8 mouse cellular contexts compared by ENCODE assay signal in genomic region chr1:44551461-44552370, GRCm38 (mm10). TPM values are rescaled to one million over a fixed set of nuclear protein-coding genes. Genes with fewer than 3 reads are reported as not detected.
DNase-seq lines count a peak whose midpoint lies in the region; ATAC-seq lines count a peak whose summit lies in the region.

Gulp1 (plus strand) TSS chr1:44551511.

- H3K27me3 ChIP-seq in intestine, embryonic 15.5 days (replicated peaks), result no peaks in the 10 kb centered on the region

- peak within 1 kb of the TSS; percentile 78 for H3K4me3 ChIP-seq in intestine, embryonic 15.5 days (replicated peaks)

- no peaks in the 10 kb centered on the region for H3K4me1 ChIP-seq in intestine, embryonic 15.5 days (replicated peaks)

- peak within 1 kb of the TSS; percentile 73 for H3K9ac ChIP-seq in intestine, embryonic 15.5 days

- intact Hi-C loops in gastrocnemius, postnatal 36 days (cut with DNase I), result loop anchor here (5.0 kb wide), 1 partner anchor 191 kb away; no protein-coding TSS in a partner anchor
- intact Hi-C loops in left cerebral cortex, postnatal 25 days (cut with DNase I), result loop anchor here (5.0 kb wide), 1 partner anchor 191 kb away; no protein-coding TSS in a partner anchor

- peak within 1 kb of the TSS; percentile 81 for H3K27ac ChIP-seq in intestine, embryonic 15.5 days

- peak within 1 kb of the TSS; percentile 87 for H3K4me2 ChIP-seq in intestine, embryonic 15.5 days (replicated peaks)

- H3K36me3 ChIP-seq in intestine, embryonic 15.5 days, result no peaks in the 10 kb centered on the region

- peak; percentile 86 for DNase-seq in adrenal gland, postnatal 14 days
- DNase-seq in embryo, embryonic 11 days, result peak; percentile 89
- peak; percentile 74 for DNase-seq in gastrocnemius, postnatal 36 days
- DNase-seq in left cerebral cortex, postnatal 25 days (ENCODE audit: low spot score in 2 of 2), result peak; percentile 30 to 35
- DNase-seq in right cerebral cortex, postnatal 25 days, result peak; percentile 57
- no peak for DNase-seq in thymus, postnatal 10 days (ENCODE audit: low spot score in 2 of 2)

- ATAC-seq in intestine, embryonic 15.5 days, result peak; percentile 92
- peak; percentile 91 for ATAC-seq in megakaryocyte progenitor cell, adult 5-6 weeks (replicated peaks; ENCODE audit: poor library complexity)

- H3K9me3 ChIP-seq in intestine, embryonic 15.5 days, result no peaks in the 10 kb centered on the region

- under 1% methylated on average over 55 of the region's 55 CpGs for WGBS in intestine, embryonic 15.5 days

RNA-seq across cellular contexts. Expression of gene Gulp1, which starts in this region (rescaled TPM):
- total RNA-seq in adrenal gland, postnatal 14 days (2021), result 35.5 and 48.2 TPM in 2 replicates
- 1 to 10 TPM; 2.9 to 3.1 TPM for total RNA-seq in gastrocnemius, postnatal 36 days (2021)
- polyA plus RNA-seq in intestine, embryonic 15.5 days (2015; fragmentation: Nextera tagmentation; extraction: Ambion mirVana), result 12.7 and 16.3 TPM in 2 replicates
- 1 to 10 TPM; 4.5 to 6.3 TPM for total RNA-seq in left cerebral cortex, postnatal 25 days (2021)
- 0.27 and 0.71 TPM in 2 replicates for total RNA-seq in megakaryocyte progenitor cell, adult 5-6 weeks (2015)
- 0.30 and 0.50 TPM in 2 replicates for total RNA-seq in megakaryocyte progenitor cell, adult 5-6 weeks (2017)

Comparison
In these comparisons a context has a peak if more than half of its experiments do, and no peak if none do; other contexts are left out.
1. Peak in ATAC-seq in megakaryocyte progenitor cell, adult 5-6 weeks; RNA of the gene not detected or under 1 TPM.
2. DNase-seq: peak in adrenal gland, postnatal 14 days (single experiment), embryo, embryonic 11 days (single experiment), gastrocnemius, postnatal 36 days (2 of 2), left cerebral cortex, postnatal 25 days (2 of 2) and right cerebral cortex, postnatal 25 days (single experiment); none in thymus, postnatal 10 days (0 of 2).